Mouse (Mus musculus) cerebellum, adult 2 months (tissue): Measurements from ENCODE around the gene Igdcc4. TPM values are rescaled to one million over a fixed set of nuclear protein-coding genes. Genes with fewer than 3 reads are reported as not detected.
A peak's percentile ranks its signal among the peaks of the same experiment; 100 is the strongest.

Source experiments
- DNase-seq, 2 experiments: peaks; one replicate each; pipeline ENCODE4 v3.0.0; 2021
- H3K27ac ChIP-seq: fragments of 200-500 bp; 2 replicates; pipeline ENCODE4 v1.5.1; 2012; ENCODE audit warnings: low read length, control low read depth, inconsistent platforms; ENCODE audit not compliant: insufficient read depth
- H3K27me3 ChIP-seq: fragments of 200-500 bp; 2 replicates; pipeline ENCODE4 v1.6.1; 2012; ENCODE audit warnings: inconsistent platforms, mild to moderate bottlenecking, low read length, moderate library complexity; ENCODE audit not compliant: control insufficient read depth, insufficient read depth
- H3K4me1 ChIP-seq: fragments of 200-500 bp; 2 replicates; pipeline ENCODE4 v1.6.1; 2011; ENCODE audit warnings: low read length; ENCODE audit not compliant: control insufficient read depth, insufficient read depth
- H3K4me3 ChIP-seq: fragments of 200-500 bp; replicated peaks from 2 replicates; pipeline ENCODE3; 2011; ENCODE audit warnings: mild to moderate bottlenecking, low read depth, low read length, control low read depth; ENCODE audit not compliant: insufficient read depth
- CTCF ChIP-seq: fragments of 200-500 bp; IDR thresholded peaks from 2 replicates; pipeline ENCODE4 v1.5.1; 2011; ENCODE audit warnings: low read depth, mild to moderate bottlenecking, control low read depth, low read length, moderate library complexity, borderline replicate concordance; ENCODE audit not compliant: insufficient read depth
- POLR2A ChIP-seq: fragments of 200-500 bp; IDR thresholded peaks from 2 replicates; pipeline ENCODE4 v1.6.1; 2011; ENCODE audit warnings: low read length, control low read depth, borderline replicate concordance; ENCODE audit not compliant: insufficient read depth
- WGBS: fragments of 180-500 bp; shearing (Covaris S2); methylation state at CpG from one replicate; pipeline ENCODE4 v1.1.7; 2018; 5-methylcytosine and 5-hydroxymethylcytosine counted together
- polyA plus RNA-seq: library from polyadenylated mRNA; depleted of rRNA; stranded (reverse); fragments of >200 nt; gene quantifications from 2 replicates; pipeline ENCODE4 v1.2.3, GENCODE M21; 2012

Igdcc4 gene
- polyA plus RNA-seq, 1 experiment, result 28.9 TPM

GRCm38 (mm10) chr9:65083075-65083765, 18.1 kb upstream of the Igdcc4 start:
- Histone ChIP-seq H3K4me3 (no peak overlapping the region), H3K27me3 (no peaks in the 10 kb centered on the region), H3K27ac (no peak overlapping the region), H3K4me1 (0 out of 2 replicates have a peak, but pooled peaks cover 2% of the 10 kb centered on the region)
- TF ChIP-seq CTCF, result no peak
- TF ChIP-seq POLR2A, result no peak
- 94% methylated on average over 18 of the region's 18 CpGs for WGBS
- DNase-seq, result no peak

GRCm38 (mm10) chr9:65084198-65084807, 17.0 kb upstream of the Igdcc4 start:
- no peak for TF ChIP-seq POLR2A
- DNase-seq, result no peak
- WGBS, result 84% methylated on average over 7 of the region's 7 CpGs
- H3K27ac ChIP-seq, result no peak overlapping the region
- no peak overlapping the region for H3K4me3 ChIP-seq
- 0 out of 2 replicates have a peak, but pooled peaks cover 2% of the 10 kb centered on the region for H3K4me1 ChIP-seq
- no peaks in the 10 kb centered on the region for H3K27me3 ChIP-seq

- no peak overlapping the region for H3K4me3 ChIP-seq
- H3K27me3 ChIP-seq, result no peaks in the 10 kb centered on the region
- H3K27ac ChIP-seq, result no peak overlapping the region
- DNase-seq, result no peak
- 0 out of 2 replicates have a peak, but pooled peaks cover 2% of the 10 kb centered on the region for H3K4me1 ChIP-seq
- 69% methylated on average over 1 of the region's 1 CpGs for WGBS
- TF ChIP-seq CTCF (no peak), POLR2A (no peak)
These were observed 16.0 kb upstream of the Igdcc4 start for GRCm38 (mm10) chr9:65085270-65085669.

- Histone ChIP-seq H3K27me3 (no peaks in the 10 kb centered on the region), H3K4me3 (no peak overlapping the region), H3K4me1 (0 out of 2 replicates have a peak, but pooled peaks cover 2% of the 10 kb centered on the region), H3K27ac (no peak overlapping the region)
- WGBS, result 5% methylated on average over 1 of the region's 1 CpGs
- no peak for DNase-seq
- TF ChIP-seq POLR2A (no peak), CTCF (no peak)
These were observed 14.5 kb upstream of the Igdcc4 start for GRCm38 (mm10) chr9:65086801-65087200.

- no peak overlapping the region for H3K27ac ChIP-seq
- DNase-seq, result peak in 1 of 2 experiments; percentile 33
- no peak overlapping the region for H3K4me3 ChIP-seq
- TF ChIP-seq CTCF, result no peak
- no peak for TF ChIP-seq POLR2A
- H3K4me1 ChIP-seq, result 0 out of 2 replicates have a peak, but pooled peaks cover 2% of the 10 kb centered on the region
- H3K27me3 ChIP-seq, result no peaks in the 10 kb centered on the region
- WGBS, result 15% methylated on average over 5 of the region's 5 CpGs
These were observed 13.8 kb upstream of the Igdcc4 start for GRCm38 (mm10) chr9:65087490-65087889.

- 21% methylated on average over 6 of the region's 6 CpGs for WGBS
- Histone ChIP-seq H3K4me1 (no peaks in the 10 kb centered on the region), H3K27me3 (no peaks in the 10 kb centered on the region), H3K4me3 (no peak overlapping the region), H3K27ac (no peak overlapping the region)
- DNase-seq, result no peak
- no peak for TF ChIP-seq CTCF
- TF ChIP-seq POLR2A, result no peak
These were observed 7.0 kb upstream of the Igdcc4 start for GRCm38 (mm10) chr9:65094237-65094636.

- H3K4me1 ChIP-seq, result no peaks in the 10 kb centered on the region
These were observed 545 bp downstream of the Igdcc4 start for GRCm38 (mm10) chr9:65101686-65102376.

More at GRCm38 (mm10) chr9:65101686-65102376, 545 bp downstream of the Igdcc4 start:
- Histone ChIP-seq H3K27me3 (no peaks in the 10 kb centered on the region), H3K4me3 (peak overlapping the region; percentile 81), H3K27ac (peak overlapping the region; percentile 42; the same call in 1 of the 2 replicates)
- DNase-seq, result peak; percentile 40 to 49
- TF ChIP-seq CTCF, result no peak
- no peak for TF ChIP-seq POLR2A
- under 1% methylated on average over 39 of the region's 39 CpGs for WGBS
